Mouse (Mus musculus): ENCODE measurements around the gene Klhl21.

DNA sequence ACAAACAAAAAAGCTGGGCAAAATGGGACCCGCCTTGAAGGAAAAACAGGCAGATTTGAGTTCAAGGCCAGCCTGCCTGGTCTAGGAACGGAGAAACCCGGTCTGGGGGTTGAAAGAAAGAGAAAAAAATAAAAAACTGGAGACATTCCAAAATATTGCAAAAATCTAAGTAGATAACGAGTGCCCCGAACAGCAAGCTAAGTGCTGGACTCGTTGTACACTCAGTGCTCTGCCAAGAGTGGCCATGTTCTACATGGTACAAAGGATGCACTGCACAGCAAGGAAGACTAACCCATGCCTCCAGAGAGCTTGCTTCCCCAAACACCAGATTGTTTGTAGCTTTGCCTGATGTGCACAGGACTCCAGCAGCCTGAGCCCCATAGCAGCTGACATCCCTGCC, 15.6 kb upstream of the Klhl21 start:
- TF ChIP-seq GATA1 (IDR thresholded peaks at IDR 0.05; ENCODE audit: borderline replicate concordance, low read length) (no peak), FLI1 (IDR thresholded peaks at IDR 0.05; ENCODE audit: low read length) (no peak)
